Mouse (Mus musculus): Measurements from ENCODE around the gene Creb3l4.
"Not testable (repeated sequence)": the region's sequence is repeated elsewhere in the genome, so short reads cannot be mapped to it uniquely, and the experiment has no call there.

Gene Creb3l4

GRCm38 (mm10) chr3:90265034-90265931, 22.0 kb upstream of the Creb3l4 start, which contains the start of gene Dennd4b:
Gene Dennd4b (plus strand): TSS chr3:90265185.
- peak; percentile 78 for DNase-seq (ENCODE audit: low spot score)

DNA sequence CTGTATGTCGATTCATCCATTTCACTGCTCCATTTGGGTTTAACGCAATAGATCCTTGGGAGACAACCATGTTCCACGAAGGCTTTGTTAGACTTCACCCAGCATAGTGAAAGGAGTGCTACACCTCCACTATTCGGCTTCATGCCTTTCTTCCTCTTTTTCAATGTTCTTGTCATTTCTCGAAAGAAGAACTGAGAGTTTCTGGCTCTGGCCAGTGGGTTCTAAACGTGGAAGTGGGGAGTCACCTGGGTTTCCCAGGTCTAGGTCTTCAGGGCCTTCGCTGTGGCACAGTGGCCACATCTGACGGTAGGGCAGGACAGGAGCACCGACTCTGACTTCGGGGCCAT, 21.3 kb upstream of the Creb3l4 start:
- DNase-seq (ENCODE audit: low spot score) = no peak

DNA sequence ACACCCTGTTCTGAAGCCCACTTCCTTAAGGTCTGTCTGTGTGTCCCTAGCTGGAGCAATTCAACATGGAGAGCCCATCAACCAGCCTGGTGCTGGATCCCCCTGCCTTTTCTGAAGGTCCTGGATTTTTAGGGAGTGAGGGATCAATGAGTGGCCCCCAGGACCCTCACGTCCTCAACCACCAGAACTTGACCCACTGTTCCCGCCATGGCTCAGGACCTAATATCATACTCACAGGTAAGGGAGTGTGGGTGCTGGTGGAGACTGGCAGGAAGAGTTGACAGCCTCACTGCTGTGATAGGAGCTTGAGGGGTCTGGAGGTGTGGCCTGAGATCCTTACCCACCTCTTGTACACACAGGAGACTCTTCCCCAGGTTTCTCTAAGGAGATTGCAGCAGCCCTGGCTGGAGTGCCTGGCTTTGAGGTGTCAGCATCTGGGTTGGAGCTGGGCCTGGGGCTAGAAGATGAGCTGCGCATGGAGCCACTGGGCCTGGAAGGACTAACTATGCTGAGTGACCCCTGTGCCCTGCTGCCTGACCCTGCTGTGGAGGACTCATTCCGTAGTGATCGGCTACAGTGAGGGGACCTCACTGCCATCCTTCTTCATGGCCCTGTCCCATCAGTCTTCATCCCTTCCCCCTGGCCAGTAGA, 19.9 kb upstream of the Creb3l4 start:
- DNase-seq (ENCODE audit: low spot score) = no peak

DNA sequence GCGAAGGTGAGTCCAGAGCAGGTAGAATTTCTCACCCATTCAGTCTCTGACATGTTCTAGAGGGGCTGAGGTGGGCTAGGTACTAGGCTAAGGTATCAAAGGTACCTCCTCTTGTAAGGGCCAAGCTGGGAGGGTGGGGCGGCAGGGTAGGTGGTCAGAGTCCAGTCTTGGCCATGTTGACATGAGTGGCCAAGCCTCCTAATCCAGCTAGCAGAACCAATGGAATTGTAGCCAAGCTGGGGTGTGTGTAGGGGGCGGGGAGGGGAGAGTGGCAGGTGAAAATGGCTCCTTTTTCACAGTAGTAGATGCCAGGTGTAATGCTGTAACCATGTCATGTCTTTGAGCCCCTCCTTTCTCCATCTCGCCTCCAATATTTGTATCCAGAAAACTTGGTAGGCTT, 15.2 kb upstream of the Creb3l4 start:
- DNase-seq (ENCODE audit: low spot score) = no peak

- DNase-seq (ENCODE audit: low spot score) = no peak
Observed at GRCm38 (mm10) chr3:90256731-90257530, 13.6 kb upstream of the Creb3l4 start.

GRCm38 (mm10) chr3:90255784-90256353, 12.6 kb upstream of the Creb3l4 start:
- DNase-seq (ENCODE audit: low spot score) = no peak

- no peak for DNase-seq (ENCODE audit: low spot score)
Observed at GRCm38 (mm10) chr3:90255194-90255565, 11.9 kb upstream of the Creb3l4 start.

DNA sequence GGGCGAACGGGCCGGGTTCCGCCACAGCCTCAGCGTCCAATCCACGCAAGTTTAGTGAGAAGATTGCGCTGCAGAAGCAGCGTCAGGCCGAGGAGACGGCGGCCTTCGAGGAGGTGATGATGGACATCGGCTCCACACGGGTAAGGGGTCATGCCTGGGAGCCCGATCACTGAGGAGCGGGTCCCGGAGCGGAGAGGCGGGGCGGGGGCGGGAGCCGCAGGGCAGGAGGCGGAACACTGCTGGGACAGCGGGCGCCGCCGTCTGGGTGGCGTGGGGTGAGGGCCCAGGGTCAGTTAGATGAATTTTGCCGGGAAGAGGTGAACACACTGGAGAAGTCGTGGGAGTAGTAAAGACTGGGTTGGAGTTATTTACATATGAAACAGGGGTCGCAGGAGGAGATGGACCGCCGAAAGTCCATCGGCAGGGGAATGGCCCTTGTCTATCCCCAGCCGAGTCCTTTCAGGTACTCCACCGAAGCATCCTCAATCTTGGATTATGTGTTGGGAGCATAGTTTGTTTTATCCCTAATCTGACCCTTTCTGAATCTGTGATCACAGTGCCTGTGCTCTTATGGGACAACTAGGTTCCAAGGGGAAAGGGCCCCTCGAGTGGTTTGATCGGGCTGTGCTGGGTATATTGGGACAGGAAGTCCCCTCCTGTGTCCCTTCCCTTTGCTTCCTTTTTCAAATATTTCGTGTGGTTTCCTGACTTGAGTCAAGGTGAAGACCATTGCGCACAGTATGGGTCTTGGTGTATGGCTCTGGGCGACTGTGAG, 11.3 kb upstream of the Creb3l4 start:
- no peak for DNase-seq (ENCODE audit: low spot score)

- peak; percentile 97 for DNase-seq (ENCODE audit: low spot score)
Observed at GRCm38 (mm10) chr3:90253653-90254418, 10.5 kb upstream of the Creb3l4 start, which contains the start of gene Crtc2. Gene Crtc2 (plus strand): TSS chr3:90254163.

- not testable (repeated sequence) for DNase-seq (ENCODE audit: low spot score)
Observed at GRCm38 (mm10) chr3:90253174-90253573, 9.9 kb upstream of the Creb3l4 start.

- not testable (repeated sequence) for DNase-seq (ENCODE audit: low spot score)
Observed at GRCm38 (mm10) chr3:90252659-90253058, 9.3 kb upstream of the Creb3l4 start.

- not testable (repeated sequence) for DNase-seq (ENCODE audit: low spot score)
Observed at GRCm38 (mm10) chr3:90251731-90252226, 8.5 kb upstream of the Creb3l4 start.

DNA sequence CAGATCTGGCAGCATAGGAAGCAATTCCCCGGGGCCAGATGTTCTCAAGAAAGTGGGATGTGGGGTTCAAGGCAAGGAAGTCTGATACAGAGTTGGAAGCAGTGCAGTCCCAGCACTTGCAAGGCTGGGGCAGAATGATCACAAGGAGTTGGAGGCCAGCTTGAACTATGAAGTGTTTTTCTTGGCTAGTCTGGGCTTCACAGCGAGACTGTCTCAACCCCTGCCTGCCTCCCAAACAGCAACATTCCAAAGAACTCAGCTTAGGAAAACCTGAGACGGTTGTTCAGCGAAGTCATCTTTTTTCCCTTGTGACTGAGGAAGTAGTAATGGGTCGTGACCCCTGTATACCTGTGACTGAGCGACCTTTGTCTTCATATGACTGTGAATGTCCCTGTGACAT, 7.5 kb upstream of the Creb3l4 start:
- DNase-seq (ENCODE audit: low spot score) = no peak

GRCm38 (mm10) chr3:90248746-90249100, 5.4 kb upstream of the Creb3l4 start:
- DNase-seq (ENCODE audit: low spot score) = no peak

DNA sequence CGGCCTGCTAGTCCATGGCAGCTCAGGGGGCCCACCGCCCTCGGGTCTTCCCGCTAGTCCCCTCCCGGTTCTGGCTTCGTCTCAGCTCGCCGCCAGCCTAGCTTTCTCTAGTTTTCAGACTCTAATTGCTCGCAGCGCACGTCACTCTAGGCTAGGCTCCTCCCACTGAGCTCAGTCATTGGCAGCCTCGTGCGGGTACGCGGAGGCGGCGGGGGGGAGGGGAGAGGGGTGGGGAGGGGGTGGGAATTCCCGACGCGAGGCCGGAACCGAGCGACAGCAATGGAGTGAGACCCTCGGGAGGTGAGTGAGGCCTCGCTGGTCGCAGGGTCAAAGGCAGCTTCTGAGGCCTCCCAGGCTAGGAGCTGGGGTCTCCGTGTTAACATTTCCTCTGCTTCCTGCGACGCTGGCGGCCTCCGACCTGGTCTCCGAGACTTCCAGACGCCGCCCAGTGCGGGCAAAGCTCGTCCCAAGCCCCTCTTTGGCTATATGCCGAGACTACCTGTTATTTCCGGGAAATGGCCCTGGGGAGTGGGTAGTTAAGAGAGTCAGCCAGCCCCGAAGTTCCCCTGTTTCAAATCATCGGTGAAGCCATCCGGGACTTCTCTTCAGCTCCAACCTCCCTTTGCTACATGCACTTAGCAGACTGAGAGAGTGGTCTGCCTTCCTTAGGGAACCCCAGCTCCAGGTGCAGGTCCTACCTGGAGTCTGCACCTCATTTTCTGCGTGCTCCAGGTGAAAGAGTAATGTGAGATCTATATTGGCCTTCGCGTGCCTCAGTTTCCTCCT, 4.8 kb upstream of the Creb3l4 start, which contains the start of gene Slc39a1:
TSS of gene Slc39a1 (plus strand) at position 213 of the 786 bp plus-strand sequence.
- peak; percentile 93 for DNase-seq (ENCODE audit: low spot score)

GRCm38 (mm10) chr3:90247630-90247959, 4.3 kb upstream of the Creb3l4 start:
- DNase-seq (ENCODE audit: low spot score) = no peak

- DNase-seq (ENCODE audit: low spot score) = no peak
Observed at GRCm38 (mm10) chr3:90245406-90245805, 2.1 kb upstream of the Creb3l4 start.

DNA sequence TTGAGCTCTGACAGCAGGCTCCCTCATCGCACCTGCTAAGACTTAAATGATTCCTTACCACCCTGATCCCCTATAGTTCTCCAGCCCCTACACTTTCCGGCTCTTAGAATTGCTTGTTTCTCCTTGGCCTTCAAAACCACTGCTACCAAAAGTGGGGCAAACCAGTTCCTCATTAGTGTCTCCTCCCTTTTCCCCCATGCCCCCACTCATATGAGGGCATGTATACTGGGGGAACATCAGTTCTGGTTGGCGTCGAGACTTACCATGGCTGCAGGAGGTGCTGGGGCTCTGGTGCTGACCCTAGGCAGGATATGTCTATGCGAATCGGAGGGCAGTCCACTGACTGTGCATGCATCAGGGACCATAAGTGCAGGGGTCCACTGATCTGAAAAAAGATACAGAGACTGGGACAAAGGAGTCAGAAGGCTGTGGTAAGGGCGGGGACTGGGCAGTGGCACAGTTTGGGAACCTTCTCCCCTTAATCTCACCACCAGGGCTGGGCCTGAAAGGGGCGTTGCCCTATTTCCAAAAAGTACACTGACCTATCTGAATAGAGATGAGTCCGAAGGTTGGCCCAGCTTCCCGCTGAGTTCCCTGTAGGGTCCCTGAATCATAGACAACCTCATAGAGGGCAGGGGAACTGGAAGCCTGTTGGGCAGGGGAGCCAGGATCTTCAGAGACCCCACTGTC, 1.5 kb downstream of the Creb3l4 start:
- DNase-seq (ENCODE audit: low spot score) = no peak

- no peak for DNase-seq (ENCODE audit: low spot score)
Observed at GRCm38 (mm10) chr3:90241251-90241650, 2.1 kb downstream of the Creb3l4 start.

All from ovary, adult 18-20 months (tissue).